Mouse (Mus musculus) CH12.LX (cell line): ENCODE data around the gene Lingo3. TPM values are rescaled to one million over a fixed set of nuclear protein-coding genes. Genes with fewer than 3 reads are reported as not detected.

Source experiments
- DNase-seq: peaks from one replicate; pipeline ENCODE4 v3.0.0-alpha.2; 2013; ENCODE audit errors: extremely low read depth
- H3K27ac ChIP-seq: 2 replicates; pipeline ENCODE4 v1.5.1; 2012; ENCODE audit warnings: low read depth, mild to moderate bottlenecking, control low read depth, moderate library complexity; ENCODE audit not compliant: insufficient read depth
- H3K27me3 ChIP-seq: replicated peaks from 2 replicates; pipeline ENCODE3; 2012; ENCODE audit warnings: inconsistent platforms
- H3K36me3 ChIP-seq, 2 experiments: replicated peaks in 1 of 2; 2 replicates each; pipeline versions ENCODE3 to v1.6.1; 2012; ENCODE audit warnings: inconsistent platforms in 1 of 2, low read length in 1 of 2, mild to moderate bottlenecking in 1 of 2, mixed read lengths in 1 of 2, moderate library complexity in 1 of 2; ENCODE audit not compliant: control insufficient read depth in 1 of 2, insufficient read depth in 1 of 2
- H3K4me1 ChIP-seq, 2 experiments: 2 replicates each; pipeline ENCODE4 v1.6.1; 2012; ENCODE audit warnings: inconsistent platforms in 1 of 2, moderate library complexity in 1 of 2; ENCODE audit not compliant: insufficient read depth in 2 of 2, control insufficient read depth in 1 of 2
- H3K4me2 ChIP-seq: 2 replicates; pipeline ENCODE4 v1.6.1; 2012; ENCODE audit warnings: low read depth, mild to moderate bottlenecking, control low read depth; ENCODE audit not compliant: poor library complexity, insufficient read depth, severe bottlenecking
- H3K4me3 ChIP-seq, 3 experiments: fragments of 150-350 bp in 1 of 3; sonication (generic) in 1 of 3; replicated peaks in 1 of 3; 2 replicates each; pipeline versions ENCODE3 to v1.5.1; 2011 to 2012; ENCODE audit warnings: low read depth in 2 of 3, low read length in 2 of 3, mild to moderate bottlenecking in 2 of 3, moderate library complexity in 2 of 3, control low read depth in 1 of 3, improper control_type of control experiment in 1 of 3, inconsistent platforms in 1 of 3, mixed read lengths in 1 of 3; ENCODE audit not compliant: poor library complexity in 1 of 3
- H3K79me2 ChIP-seq: replicated peaks from 2 replicates; pipeline ENCODE4 v1.6.1; 2012; ENCODE audit warnings: mild to moderate bottlenecking, moderate library complexity; ENCODE audit not compliant: control insufficient read depth, poor library complexity, insufficient read depth, severe bottlenecking; ENCODE audit errors: extremely low read depth
- H3K9ac ChIP-seq: 2 replicates; pipeline ENCODE4 v1.6.1; 2012; ENCODE audit warnings: low read depth, mild to moderate bottlenecking, control low read depth, moderate library complexity; ENCODE audit not compliant: insufficient read depth
- H3K9me3 ChIP-seq: replicated peaks from 2 replicates; pipeline ENCODE3; 2012; ENCODE audit warnings: low read length, inconsistent platforms, mixed read lengths
- BHLHE40 ChIP-seq: IDR thresholded peaks from 2 replicates; pipeline ENCODE4 v1.6.1; 2011; ENCODE audit warnings: mild to moderate bottlenecking, low read depth, low read length, improper control_type of control experiment
- E2F4 ChIP-seq: IDR thresholded peaks from 2 replicates; pipeline ENCODE4 v1.6.1; 2011; ENCODE audit warnings: low read depth, low read length, improper control_type of control experiment; ENCODE audit not compliant: insufficient replicate concordance
- ELF1 ChIP-seq: IDR thresholded peaks from 2 replicates; pipeline ENCODE4 v1.6.1; 2014; ENCODE audit warnings: low read depth, mild to moderate bottlenecking, inconsistent platforms, low read length, improper control_type of control experiment
- EP300 ChIP-seq: IDR thresholded peaks from 2 replicates; pipeline ENCODE4 v1.6.1; 2011; ENCODE audit warnings: low read length, improper control_type of control experiment
- ETS1 ChIP-seq: conservative IDR thresholded peaks from 2 replicates; pipeline ENCODE4 v1.6.1; 2012; ENCODE audit warnings: low read depth, mild to moderate bottlenecking, inconsistent platforms, low read length, improper control_type of control experiment, moderate library complexity
- JUN ChIP-seq: IDR thresholded peaks from 2 replicates; pipeline ENCODE4 v1.6.1; 2011; ENCODE audit warnings: low read depth, mild to moderate bottlenecking, low read length, improper control_type of control experiment, moderate library complexity; ENCODE audit not compliant: insufficient read depth
- KAT2A ChIP-seq: IDR thresholded peaks from 2 replicates; pipeline ENCODE4 v1.6.1; 2012; ENCODE audit warnings: low read length, improper control_type of control experiment, inconsistent platforms; ENCODE audit not compliant: insufficient replicate concordance
- MAX ChIP-seq: IDR thresholded peaks from 2 replicates; pipeline ENCODE4 v1.6.1; 2011; ENCODE audit warnings: low read length, improper control_type of control experiment
- MAZ ChIP-seq: IDR thresholded peaks from 2 replicates; pipeline ENCODE4 v1.6.1; 2012; ENCODE audit warnings: low read depth, mild to moderate bottlenecking, inconsistent platforms, low read length, improper control_type of control experiment, moderate library complexity
- MXI1 ChIP-seq: IDR thresholded peaks from 2 replicates; pipeline ENCODE4 v1.6.1; 2011; ENCODE audit warnings: mild to moderate bottlenecking, low read depth, low read length, improper control_type of control experiment
- MYC ChIP-seq: IDR thresholded peaks from 2 replicates; pipeline ENCODE4 v1.6.1; 2011; ENCODE audit warnings: low read depth, mild to moderate bottlenecking, improper control_type of control experiment, low read length
- NELFE ChIP-seq: IDR thresholded peaks from 2 replicates; pipeline ENCODE4 v1.6.1; 2011; ENCODE audit warnings: low read depth, low read length, improper control_type of control experiment
- NRF1 ChIP-seq: IDR thresholded peaks from 2 replicates; pipeline ENCODE4 v1.6.1; 2014; ENCODE audit warnings: low read depth, mild to moderate bottlenecking, inconsistent platforms, low read length, improper control_type of control experiment, moderate library complexity
- POLR2A ChIP-seq: IDR thresholded peaks from 2 replicates; pipeline ENCODE4 v1.6.1; 2011; ENCODE audit warnings: low read depth, mild to moderate bottlenecking, improper control_type of control experiment, low read length
- RAD21 ChIP-seq: IDR thresholded peaks from 2 replicates; pipeline ENCODE4 v1.6.1; 2011; ENCODE audit warnings: low read depth, mild to moderate bottlenecking, low read length, improper control_type of control experiment, moderate library complexity
- RCOR1 ChIP-seq: conservative IDR thresholded peaks from 2 replicates; pipeline ENCODE4 v1.6.1; 2012; ENCODE audit warnings: low read depth, mild to moderate bottlenecking, inconsistent platforms, low read length, improper control_type of control experiment
- TBP ChIP-seq: conservative IDR thresholded peaks from 2 replicates; pipeline ENCODE4 v1.6.1; 2011; ENCODE audit warnings: low read depth, low read length, improper control_type of control experiment
- TCF12 ChIP-seq: IDR thresholded peaks from 2 replicates; pipeline ENCODE4 v1.6.1; 2014; ENCODE audit warnings: low read depth, mild to moderate bottlenecking, inconsistent platforms, low read length, improper control_type of control experiment
- ZKSCAN1 ChIP-seq: IDR thresholded peaks from 2 replicates; pipeline ENCODE4 v1.6.1; 2012; ENCODE audit warnings: low read depth, inconsistent platforms, low read length, improper control_type of control experiment, borderline replicate concordance
- ZNF384 ChIP-seq: IDR thresholded peaks from 2 replicates; pipeline ENCODE4 v1.6.1; 2012; ENCODE audit warnings: low read depth, low read length, improper control_type of control experiment, inconsistent platforms
- dilution Hi-C: fragments of 300-500 bp; cut with MboI; formaldehyde crosslinking; loops from 2 replicates; pipeline ENCODE4 v1.14.3; 2020; ENCODE audit warnings: low sequenced_read_pairs; ENCODE audit not compliant: extremely low pct_unique_long_range_greater_than_20kb, extremely low pct_ligation_motif_present
- in situ Hi-C: fragments of 300-500 bp; cut with MboI; formaldehyde crosslinking; loops from 3 replicates; pipeline ENCODE4 v1.14.3; 2019; ENCODE audit warnings: low sequenced_read_pairs, low pct_ligation_motif_present, low pct_unique_long_range_greater_than_20kb, mixed read lengths
- polyA plus RNA-seq: library from polyadenylated mRNA; unstranded; fragments of >175 nt; gene quantifications from 2 replicates; pipeline ENCODE4 v1.2.1, GENCODE M21; 2012; ENCODE audit warnings: low read depth; ENCODE audit not compliant: insufficient read length
- total RNA-seq, 2 experiments: library from RNA; depleted of rRNA; stranded (reverse); fragments of 300-350 nt in 1 of 2; fragments of >200 nt in 1 of 2; gene quantifications; 2 replicates each; pipeline ENCODE4 v1.2.3; 2012 to 2014

Gene Lingo3
- total and polyA plus RNA-seq, 3 experiments = 0.21 TPM; not detected in 2

DNA sequence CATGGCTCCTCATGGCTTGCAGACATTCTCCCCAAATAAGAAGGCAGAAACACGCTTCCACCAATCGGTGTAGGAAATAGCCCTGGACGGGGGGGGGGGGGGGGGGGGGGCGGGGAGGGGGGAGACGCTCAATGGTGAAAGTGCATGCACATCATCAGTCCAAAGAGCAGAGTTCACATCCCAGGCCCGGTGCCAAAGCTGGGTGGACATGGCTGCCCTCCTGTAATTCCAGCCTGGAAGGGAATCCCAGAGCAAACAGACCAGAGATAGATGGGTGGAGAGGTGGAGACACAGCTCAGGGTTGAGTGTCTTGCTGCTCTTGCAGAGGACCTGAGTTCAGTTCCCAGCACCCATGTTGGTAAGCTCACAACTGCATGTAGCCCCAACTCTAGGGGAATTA is 27.2 kb upstream of the Lingo3 start:
- no peak overlapping the region for H3K4me2 ChIP-seq
- peaks cover 3 to 4% of the 10 kb centered on the region in 2 experiments; a peak in 3 of 4 replicates for H3K4me1 ChIP-seq
- H3K4me3 ChIP-seq = no peak overlapping the region
- DNase-seq = no peak
- H3K9me3 ChIP-seq = no peaks in the 10 kb centered on the region
- peaks cover 19 to 31% of the 10 kb centered on the region in 2 experiments for H3K36me3 ChIP-seq
- in situ Hi-C loops = no loop called here
- TF ChIP-seq ELF1 (no peak), ZNF384 (no peak), BHLHE40 (no peak), MXI1 (no peak), MYC (no peak), MAX (no peak), EP300 (no peak), ETS1 (no peak)
- dilution Hi-C loops = no loop called here
- no peak overlapping the region for H3K27ac ChIP-seq
- H3K9ac ChIP-seq = no peak overlapping the region
- H3K79me2 ChIP-seq = no peaks in the 10 kb centered on the region
- peaks cover 4% of the 10 kb centered on the region for H3K27me3 ChIP-seq

DNA sequence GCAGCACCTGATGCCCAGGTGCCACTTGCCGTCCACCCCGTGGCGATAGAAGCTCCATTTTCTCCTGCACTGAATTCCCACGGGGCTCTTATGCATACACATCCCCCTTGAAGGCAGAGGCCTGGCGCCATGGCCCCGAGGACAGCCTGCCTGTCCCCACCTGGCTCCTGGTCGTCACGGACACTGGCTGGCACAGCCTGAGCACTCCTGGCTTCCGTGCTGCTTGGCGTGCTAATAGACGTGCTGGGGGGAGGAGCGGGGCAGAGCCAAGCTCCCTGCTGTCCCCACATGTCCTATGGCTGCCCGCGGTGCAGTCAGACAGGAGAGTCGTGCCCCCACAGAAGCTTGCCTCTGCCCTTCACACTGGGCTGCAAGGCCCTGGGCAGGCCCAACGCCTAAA is 20.6 kb upstream of the Lingo3 start:
- no peak for TF ChIP-seq TBP
- no peak for TF ChIP-seq RAD21
- no peak for TF ChIP-seq MAZ
- TF ChIP-seq E2F4 = no peak
- TF ChIP-seq JUN = no peak
- TF ChIP-seq ETS1 = no peak
- TF ChIP-seq NRF1 = no peak
- TF ChIP-seq BHLHE40 = no peak
- TF ChIP-seq NELFE = no peak
- TF ChIP-seq TCF12 = no peak
- no peak for TF ChIP-seq ZKSCAN1
- TF ChIP-seq POLR2A = no peak
- TF ChIP-seq KAT2A = no peak
- TF ChIP-seq MAX = no peak
- no peak for TF ChIP-seq RCOR1
- no peak for TF ChIP-seq MYC
- TF ChIP-seq ZNF384 = no peak
- peaks cover 0 to 3% of the 10 kb centered on the region in 2 experiments; a peak in 1 of 4 replicates for H3K4me1 ChIP-seq
- H3K4me2 ChIP-seq = no peak overlapping the region
- H3K9me3 ChIP-seq = no peaks in the 10 kb centered on the region
- DNase-seq = no peak
- no peak overlapping the region for H3K4me3 ChIP-seq
- H3K79me2 ChIP-seq = no peaks in the 10 kb centered on the region
- in situ Hi-C loops = no loop called here
- no peaks in the 10 kb centered on the region for H3K27me3 ChIP-seq
- dilution Hi-C loops = no loop called here
- no peak overlapping the region for H3K9ac ChIP-seq
- H3K36me3 ChIP-seq = peaks cover 65 to 89% of the 10 kb centered on the region in 2 experiments
- no peak overlapping the region for H3K27ac ChIP-seq
